Mouse (Mus musculus): ENCODE results near the gene Armh3.
"Not testable (repeated sequence)": the region's sequence is repeated elsewhere in the genome, so short reads cannot be mapped to it uniquely, and the experiment has no call there.

The Armh3 gene

DNA sequence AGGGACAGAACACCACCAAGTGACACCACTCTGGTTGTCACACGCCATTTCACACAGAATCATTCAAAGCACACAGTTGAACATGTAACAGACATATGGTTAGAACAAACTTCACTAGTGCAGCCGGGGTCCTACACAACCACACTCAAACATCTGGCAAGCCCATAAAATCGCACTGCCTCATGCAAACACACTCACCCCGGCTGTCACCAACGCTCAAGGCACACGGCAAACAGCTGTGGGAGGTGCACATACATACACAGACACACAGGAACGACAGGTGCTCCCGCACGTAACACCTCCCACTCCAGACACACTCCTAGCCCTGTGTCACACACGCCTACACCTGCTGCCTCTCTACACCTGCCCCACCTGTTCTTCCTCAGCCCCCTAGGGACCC lies 183.1 kb downstream of the Armh3 start:
- DNase-seq: no peak

DNA sequence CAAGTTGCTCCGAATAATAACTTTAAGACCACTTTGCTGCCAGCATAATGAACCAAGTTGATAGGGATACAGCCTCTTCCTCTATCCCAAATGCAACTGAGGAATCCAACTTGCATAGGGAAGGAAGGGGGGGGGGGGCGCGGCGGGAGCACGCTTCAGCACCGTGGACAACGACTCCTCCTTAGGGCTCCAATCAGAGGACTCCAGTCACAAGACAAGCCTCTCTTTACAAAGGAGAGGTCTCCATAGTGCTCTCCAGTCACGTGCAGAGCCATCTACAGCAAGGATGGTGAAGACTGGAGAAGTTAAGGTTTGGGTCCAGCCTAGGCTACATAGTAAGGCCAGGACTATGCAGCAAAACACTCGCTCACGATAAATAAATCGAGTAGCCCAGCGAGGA lies 184.5 kb downstream of the Armh3 start:
- DNase-seq: peak; percentile 63 to 68

DNA sequence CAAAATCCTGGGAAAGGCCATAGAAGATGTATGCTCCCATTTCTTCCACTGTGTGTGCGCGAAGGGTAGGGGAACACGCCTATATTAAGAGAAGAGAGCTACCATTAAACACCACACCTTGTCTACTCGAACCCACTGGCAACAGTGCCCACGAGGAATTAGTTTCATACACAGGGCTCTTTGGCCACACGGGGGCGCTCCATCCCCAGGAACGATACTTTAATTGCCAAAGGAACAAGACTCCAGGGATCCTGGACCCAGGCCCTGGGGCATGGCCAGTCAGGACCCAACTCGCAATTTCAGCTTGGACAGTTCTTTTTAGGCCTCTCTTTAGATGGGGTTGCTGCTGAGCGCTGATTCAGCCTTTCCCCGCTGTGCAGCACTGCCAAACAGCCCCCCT lies 185.0 kb downstream of the Armh3 start:
- peak; percentile 93 to 94 for DNase-seq

DNA sequence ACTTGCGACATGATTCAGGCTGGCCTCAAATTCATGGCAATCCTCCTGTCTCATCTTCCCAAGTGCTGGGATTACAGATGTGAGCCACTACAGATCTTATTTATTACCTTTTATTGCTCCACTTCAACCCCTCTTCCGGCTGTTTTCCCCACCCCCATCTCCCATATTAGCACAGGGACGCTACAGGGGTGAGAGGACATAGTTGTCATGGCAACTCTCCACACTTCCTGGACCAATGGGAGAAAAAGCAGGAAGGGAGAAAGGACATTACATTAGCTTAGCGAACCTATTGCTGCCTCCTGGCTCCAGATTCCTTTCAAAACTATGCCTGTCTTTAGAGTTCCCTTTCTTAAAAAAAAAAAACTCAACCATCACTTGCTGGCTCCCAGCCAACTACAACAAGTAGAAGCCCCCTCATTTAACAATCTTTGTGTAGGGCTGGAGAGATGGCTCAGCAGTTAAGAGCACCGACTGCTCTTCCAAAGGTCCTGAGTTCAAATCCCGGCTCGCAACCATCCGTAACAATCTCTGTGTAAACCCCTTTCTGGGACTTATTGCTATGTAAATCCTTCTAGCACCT lies 185.5 kb downstream of the Armh3 start:
- DNase-seq: no peak

DNA sequence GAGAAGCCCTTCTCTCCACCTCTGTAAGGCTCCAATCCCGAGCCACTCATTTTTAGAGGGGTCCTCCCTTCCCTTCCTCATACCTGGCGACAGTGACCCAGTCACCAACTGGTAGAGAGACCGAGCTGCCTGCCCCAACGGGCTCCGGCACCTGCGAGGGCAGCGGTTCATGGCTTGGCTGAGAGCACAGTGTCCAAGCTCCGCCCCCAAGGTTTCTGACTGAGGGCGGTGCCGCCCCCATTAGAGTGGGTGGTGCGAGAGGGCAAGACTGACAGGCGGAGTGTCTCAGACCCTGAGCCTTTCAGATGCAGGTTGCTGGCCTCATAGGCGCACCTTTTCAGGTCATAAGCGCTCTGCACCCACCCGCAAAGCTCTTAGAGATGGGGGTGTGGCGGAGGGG lies 186.2 kb downstream of the Armh3 start:
- DNase-seq: peak; percentile 69 to 77

DNA sequence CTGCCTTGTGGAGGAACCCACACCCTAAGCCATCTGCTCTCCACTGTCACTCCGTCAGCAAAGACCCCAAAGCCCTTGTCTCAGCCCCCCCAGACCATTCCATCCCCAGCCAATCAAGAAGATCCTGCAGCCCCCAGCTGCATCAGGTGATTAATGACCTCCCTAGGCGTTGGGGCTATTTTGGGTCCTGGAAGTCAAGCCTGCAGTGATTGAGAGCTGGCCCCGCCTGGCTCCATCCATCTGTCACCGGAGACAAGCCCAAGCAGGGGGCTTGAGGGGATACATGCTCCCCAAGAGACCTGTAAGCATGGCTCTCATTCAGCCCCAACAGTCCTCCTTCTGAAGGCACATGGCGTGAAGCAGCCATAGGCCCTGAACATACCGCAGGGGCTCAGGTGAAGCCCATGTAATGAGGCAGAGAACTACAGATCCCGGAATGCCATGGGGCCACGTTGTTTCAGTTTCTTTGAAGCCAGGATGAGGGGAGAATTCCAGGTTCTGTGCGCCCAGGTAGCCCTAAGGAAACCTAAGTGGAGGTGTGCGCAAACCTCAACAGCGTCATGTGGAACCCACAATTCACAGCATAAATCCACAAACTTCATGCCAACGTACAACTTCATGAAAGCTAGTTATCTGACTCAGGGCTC lies 187.1 kb downstream of the Armh3 start:
- no peak for DNase-seq

DNA sequence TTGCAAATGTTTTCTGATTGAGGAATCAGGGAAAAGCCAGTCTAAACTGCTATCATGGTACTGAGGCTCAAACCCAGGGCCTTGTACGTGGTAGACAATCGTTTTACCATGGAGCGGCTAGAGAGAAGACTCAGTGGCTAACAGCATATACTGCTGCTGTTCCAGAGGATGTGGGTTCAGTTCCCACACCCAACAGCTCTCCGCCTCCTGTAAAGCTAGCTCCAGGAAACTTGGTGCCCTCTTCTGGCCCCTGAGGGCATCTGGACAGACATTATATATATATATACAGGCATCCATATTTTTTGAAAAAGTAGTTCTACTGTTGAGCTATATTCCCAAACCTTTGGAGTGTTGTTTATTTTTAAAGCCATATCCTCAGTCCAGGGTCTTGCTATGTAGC lies 190.6 kb downstream of the Armh3 start:
- no peak for DNase-seq

DNA sequence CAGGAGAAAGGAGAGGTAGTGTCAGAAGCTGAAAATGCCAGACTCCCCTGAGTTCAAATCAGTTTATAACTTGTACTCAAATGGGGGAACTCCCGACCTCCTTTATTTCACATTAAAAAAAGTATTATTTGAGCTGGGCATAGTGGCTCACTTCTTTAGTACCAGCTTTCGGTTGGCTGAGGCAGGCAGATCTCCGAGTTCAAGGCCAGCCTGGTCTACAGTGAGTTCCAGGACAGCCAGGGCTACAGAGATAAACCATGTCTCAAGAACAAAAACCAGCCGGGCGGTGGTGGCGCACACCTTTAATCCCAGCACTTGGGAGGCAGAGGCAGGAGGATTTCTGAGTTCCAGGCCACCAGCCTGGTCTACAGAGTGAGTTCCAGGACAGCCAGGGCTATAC lies 192.5 kb downstream of the Armh3 start:
- DNase-seq: not testable (repeated sequence)

DNA sequence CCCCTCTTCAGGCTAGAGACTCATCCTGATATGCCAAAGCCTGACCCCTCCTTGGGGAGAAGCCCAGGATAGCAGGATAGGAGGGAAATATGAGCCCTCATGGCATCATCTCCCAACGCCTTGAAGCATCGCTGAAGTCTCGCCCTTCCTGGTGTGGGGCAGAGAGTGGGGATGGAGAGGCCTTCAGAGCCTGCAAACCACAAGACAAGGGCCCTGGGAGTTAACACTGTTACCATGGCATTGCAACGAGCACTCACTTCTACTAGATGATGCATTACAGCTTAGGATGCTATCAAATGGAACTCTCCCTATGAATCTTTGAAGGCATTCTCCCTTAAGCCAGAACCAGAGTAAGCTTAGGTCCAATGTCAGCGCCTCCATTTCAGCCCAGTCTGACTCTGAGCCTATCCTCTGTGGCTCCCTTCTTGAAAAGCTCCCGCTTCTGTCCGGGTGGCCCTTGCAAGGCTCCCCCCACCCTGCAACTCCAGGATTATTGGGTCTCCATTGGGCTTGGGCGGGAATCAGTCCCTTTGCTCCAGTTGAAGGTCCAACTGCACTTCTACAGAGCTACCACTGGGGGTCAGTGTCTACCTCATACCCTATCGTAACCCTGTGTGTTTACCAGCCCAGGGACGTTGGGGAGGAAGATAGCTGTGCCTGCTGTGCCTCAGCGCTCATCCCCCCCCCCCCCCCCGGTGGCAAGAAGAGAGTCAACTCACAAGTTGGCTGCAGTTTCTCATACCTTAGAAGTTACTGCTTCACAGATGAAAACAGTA lies 193.5 kb downstream of the Armh3 start:
- DNase-seq: peak in 1 of 2 experiments; percentile 49

DNA sequence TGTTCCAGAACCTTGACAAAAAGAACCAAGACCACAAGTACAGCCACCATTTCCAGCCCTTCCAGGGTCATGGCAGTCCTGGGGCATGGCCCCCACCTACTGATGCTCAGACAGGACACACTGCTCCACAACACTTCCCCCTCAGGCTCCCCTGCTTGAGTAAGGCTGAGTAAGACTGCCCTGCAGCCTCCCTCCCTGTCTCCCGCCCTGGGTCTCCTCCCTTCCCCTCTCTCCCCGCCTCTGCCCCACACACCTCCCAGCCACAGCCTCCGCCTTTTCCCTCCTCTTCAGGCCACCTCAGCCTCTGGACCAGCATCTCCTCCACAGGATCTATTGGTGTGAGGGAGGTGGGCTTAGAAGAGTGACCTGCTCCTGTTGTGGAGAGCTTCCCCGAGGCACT lies 194.9 kb downstream of the Armh3 start:
- DNase-seq: no peak

DNA sequence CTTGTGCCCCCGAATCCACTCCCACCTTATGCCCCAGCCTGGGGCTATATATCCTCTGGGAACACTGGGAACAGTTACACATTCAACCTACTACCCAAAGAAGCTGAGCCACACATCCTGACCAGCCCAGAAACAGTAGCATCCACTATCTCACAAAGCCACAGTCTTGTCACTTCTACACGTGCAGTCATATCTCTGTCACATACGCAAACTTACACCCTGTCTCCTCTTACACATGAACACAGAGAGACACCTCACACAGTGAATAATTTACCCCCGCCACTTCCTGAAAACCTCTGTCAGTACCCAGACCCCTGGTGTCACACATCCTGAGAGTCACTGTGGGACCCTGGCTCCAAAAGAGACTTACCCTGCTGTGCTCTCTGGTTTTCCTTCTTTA lies 195.6 kb downstream of the Armh3 start:
- no peak for DNase-seq

DNA sequence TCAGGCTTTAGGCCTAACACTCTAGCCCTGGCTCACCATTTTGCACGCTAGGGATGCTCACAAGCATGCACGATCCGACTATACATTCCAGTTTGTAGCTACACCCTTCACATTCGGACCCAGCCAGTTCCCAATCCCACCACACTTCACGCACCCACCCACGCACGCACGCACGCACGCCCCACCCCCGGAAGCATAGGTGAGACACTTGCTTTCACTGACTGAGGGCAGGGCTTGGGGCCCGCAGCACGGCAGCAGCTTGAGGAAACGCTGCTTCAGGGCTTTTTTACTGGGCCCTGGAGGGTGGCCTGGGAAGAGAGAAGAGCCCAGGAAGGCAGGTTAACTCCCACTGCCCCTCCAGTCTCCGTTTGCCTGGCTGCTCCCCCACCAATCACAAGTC lies 201.4 kb downstream of the Armh3 start:
- DNase-seq: no peak

DNA sequence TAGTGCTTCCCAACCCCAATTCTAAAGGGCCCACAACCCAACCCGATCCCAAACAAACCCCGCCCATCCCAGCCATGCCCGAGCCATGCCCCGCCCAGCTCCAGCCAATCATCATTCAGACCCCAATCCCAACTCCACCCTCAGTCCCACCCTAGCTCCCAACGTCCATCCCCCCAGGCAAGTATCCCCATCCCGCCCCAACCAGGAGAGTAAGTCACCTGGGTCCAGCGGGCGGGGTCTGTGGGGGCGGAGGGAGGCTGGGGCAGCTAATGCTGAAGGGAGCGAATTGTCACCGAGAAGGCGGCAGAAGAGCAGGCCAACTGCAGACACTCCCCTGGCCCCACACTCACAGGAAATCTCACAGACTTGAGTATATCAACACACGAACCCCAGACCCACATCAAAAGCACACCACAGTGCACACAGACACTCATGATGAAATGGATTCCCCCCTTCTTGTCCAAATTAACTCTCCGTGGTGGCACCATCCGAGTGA lies 202.2 kb downstream of the Armh3 start:
- DNase-seq: peak; percentile 47 to 61

DNA sequence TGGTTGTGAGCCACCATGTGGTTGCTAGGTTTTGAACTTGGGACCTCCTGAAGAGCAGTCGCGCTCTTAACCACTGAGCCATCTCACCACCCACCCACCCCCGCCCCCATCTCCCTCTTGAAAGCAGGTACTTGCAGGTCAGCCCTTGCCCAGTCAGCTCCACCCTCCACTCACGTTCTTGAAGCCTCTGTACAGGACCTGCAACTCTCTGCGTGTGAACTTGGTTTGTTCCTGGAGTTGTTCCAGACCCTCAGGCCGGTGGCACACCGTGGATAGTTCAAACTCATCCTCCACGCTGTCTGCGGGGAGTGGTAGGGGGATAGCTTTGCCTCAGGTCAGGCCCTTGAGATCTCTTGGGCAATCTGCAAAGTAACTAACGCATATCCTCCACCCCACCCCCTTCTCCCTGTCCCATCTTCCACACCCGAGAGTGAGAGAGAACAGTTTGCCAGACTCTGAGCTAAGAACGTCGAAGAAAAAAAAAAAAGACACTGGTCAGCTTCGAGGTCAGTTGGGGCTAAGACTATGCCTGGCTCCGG lies 202.8 kb downstream of the Armh3 start:
- no peak for DNase-seq

DNA sequence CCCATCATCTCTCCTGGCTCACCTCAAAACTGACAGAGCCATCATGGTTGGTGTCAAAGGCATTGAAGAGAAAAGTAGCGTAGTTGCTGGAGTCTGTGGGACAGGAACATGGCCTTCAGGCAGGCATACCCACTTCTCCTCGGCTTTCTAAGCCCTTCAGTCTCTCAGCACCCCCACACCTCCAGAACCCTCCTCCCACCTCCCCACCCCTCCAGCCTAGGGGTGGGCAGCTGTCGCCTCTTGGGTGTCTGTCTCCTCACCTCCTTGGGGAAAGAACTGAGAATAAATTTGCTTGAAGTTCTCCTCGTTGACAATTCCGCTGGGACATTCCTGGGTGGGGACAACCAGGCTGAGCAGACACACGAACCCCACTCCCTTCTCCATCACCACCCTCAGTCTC lies 203.6 kb downstream of the Armh3 start:
- no peak for DNase-seq

DNA sequence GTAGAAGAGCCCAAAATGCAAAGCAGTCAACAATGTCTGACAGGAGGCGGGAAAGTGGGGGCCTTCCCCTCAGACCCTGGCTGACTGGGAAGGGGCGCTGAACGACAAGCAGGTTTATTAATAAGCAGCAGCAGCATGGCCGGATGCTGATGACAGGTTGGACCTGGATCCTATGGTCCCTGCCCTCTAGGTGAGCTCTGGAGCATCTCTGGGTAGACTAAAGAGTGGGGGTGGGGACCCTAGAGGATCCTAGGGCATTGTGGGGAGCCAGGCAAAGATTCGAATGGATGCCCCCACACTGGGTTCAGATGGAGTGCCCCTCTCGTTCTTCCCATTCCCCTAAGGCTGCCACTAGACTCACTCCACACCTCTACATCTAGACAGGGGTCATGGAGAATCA lies 205.9 kb downstream of the Armh3 start:
- no peak for DNase-seq

DNA sequence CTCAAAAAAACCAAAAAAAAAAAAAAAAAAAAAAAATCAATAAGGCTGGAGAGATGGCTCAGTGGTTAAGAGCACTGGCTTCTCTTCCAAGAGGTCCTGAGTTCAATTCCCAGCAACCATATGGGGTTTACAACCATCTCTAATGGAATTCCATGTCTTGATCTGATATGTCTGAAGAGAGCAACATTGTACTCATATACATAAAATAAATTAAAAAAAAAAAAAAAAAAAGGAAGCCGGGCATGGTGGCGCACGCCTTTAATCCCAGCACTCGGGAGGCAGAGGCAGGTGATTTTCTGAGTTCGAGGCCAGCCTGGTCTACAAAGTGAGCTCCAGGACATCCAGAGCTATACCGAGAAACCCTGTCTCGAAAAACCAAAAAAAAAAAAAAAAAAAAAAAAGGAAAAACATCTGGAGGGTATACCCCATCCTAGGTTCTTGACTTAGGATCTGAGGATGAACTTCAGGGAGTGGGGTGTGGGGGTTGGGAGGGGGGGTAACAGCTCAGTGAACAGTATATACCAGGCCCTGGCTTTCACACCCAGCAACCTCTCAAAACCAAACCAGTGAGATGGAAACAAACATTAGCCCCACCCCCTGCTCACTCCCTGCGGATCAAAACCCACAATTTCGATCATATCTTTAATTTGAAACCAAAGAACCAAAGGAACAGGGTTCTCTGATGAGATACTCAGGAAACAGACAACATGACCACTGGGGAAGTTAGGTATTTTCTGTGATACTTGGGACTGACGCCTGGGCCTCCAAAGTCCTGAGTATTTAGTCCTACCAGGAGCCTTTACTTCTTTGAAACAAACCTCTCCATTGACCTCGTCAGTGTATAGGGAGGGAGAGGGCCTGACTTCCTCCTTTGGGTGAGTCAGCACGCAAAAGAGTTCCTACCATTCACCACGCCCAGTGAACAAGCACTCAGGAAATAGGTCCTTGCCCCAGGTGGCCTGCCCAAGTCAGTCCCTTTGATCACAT lies 208.1 kb downstream of the Armh3 start:
- DNase-seq: no peak

DNA sequence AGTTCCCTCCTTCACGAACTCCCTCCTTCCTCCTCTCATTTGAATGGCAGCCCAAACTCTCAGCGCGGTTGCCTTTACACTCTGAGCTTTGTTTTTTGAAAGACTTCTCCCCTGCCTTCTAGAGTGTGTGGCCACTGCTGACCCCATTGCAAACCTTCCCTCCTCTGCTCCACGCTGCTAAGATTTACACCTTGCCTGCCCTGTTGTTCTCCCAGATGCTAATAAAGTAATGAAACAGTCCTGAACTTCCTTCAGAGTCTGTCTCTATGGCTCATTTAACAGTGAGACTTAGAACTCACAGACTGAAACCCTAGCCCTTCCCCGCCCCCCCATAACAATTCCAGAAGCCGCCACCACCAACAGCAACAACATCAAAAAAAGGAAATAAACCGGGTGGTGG lies 208.9 kb downstream of the Armh3 start:
- DNase-seq: no peak

DNA sequence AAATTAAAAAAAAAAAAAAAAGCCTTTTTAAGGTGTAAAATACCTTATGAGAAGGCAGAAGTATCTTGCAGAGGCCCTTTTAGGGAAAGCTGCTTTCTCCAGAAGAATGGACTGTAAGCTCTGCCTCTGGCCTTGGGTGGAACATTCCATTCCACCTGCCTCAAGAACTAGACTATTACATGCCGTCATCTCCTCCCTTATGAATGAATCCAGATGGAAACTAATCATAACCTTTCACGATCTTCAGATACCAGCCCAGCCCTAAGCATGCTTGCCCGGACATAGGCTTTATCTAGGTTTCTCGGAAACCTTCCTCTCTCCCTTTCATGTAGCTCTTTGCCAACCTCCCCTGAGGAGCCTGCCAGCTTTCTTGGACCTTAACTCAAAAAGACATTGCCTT lies 210.0 kb downstream of the Armh3 start:
- no peak for DNase-seq

DNA sequence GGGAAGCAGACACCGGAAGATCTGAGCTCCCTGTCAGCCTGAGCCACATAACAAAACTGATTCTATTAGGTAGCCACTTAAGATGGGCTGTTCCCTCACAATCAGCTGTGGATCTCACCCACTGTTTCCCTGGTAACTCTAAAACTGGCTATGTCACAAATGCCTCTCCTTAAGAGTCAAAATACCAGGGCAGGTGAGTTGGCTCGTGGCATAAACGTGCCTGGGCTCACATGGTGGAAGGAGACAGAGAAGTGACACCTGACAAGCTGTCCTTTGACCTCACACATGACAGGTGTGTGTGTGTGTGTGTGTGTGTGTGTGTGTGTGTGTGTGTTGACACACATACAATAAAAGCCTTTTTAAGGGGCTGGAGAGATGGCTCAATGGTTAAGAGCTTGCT lies 210.8 kb downstream of the Armh3 start:
- no peak for DNase-seq

DNA sequence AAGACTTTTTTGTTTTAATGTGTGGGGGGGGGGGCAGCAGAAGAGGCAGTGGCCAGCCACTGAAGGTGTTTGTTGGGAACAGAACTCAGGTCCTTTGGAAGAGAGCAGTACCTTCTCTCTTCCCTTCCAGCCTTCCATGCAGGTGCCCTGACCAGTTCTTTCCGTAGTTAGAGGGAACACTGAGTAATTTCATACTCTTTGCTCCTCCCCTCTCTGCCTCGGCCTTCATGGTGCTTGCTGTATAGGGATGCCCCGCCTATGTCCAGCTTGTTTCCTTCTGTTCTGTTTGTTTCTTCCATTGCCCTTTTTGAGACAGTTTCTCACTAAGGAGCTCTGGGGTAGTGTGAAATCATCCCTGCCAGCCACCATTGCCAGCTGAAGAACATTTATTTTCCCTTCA lies 212.8 kb downstream of the Armh3 start:
- DNase-seq: no peak

DNA sequence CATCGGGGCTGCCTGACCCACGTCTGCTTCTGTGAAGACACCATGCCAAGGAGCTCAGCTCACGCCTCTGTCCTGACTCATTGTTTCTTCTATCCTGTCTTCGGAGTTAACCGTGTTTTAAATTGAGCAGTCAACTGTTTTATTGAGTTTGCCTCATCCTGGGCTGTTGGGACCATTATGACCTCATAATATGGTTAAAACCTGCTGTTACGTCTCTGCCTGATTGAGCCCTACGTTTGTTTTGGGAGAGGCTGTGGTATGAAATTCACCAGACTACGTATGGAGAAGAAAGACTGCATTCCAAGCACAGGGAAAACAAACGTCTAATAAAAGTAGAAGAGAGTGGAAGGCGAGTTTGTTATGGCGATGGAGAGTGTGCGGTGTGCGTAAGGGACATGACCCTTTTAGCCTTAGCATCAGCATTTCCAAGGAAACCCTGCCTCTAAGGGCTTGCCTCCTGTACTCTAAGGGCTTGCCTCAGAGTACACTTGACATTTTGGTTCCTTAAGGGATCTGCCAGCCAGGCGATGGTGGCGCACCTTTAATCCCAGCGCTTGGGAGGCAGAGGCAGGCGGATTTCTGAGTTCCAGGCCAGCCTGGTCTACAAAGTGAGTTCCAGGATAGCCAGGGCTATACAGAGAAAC lies 214.2 kb downstream of the Armh3 start:
- no peak for DNase-seq
